Mouse (Mus musculus): ENCODE results near the gene Lrrc32. TPM values are rescaled to one million over a fixed set of nuclear protein-coding genes. Genes with fewer than 3 reads are reported as not detected.

The Lrrc32 gene
- polyA plus RNA-seq (2016; fragmentation: Nextera tagmentation; extraction: Ambion mirVana): 2.3 and 4.6 TPM in 2 replicates

GRCm38 (mm10) chr7:98489131-98489530 lies at the start of gene Lrrc32:
Gene Lrrc32, plus strand, starts transcription at chr7:98489283.
- no peak for ATAC-seq (ENCODE audit: insufficient number of reproducible peaks, insufficient read depth, low FRiP score, low TSS enrichment, low read depth)
- WGBS: 50% methylated on average over 6 of the region's 6 CpGs
- Histone ChIP-seq H3K4me2 (peak within 1 kb of the TSS; percentile 79), H3K4me1 (replicated peaks) (peaks cover 25% of the 10 kb centered on the region), H3K36me3 (no peaks in the 10 kb centered on the region), H3K9me3 (no peaks in the 10 kb centered on the region), H3K9ac (replicated peaks) (peak within 1 kb of the TSS; percentile 56), H3K27me3 (peaks cover 29% of the 10 kb centered on the region), H3K27ac (no peak within 1 kb of the TSS), H3K4me3 (replicated peaks) (peak within 1 kb of the TSS; percentile 53)

- WGBS: 54% methylated on average over 10 of the region's 10 CpGs
- no peaks in the 10 kb centered on the region for H3K36me3 ChIP-seq
- ATAC-seq (ENCODE audit: insufficient number of reproducible peaks, insufficient read depth, low FRiP score, low TSS enrichment, low read depth): no peak
Observed at GRCm38 (mm10) chr7:98439956-98440466, 49.1 kb upstream of the Lrrc32 start, which contains the start of gene Gucy2d. Gene Gucy2d, plus strand, starts transcription at chr7:98440416.

DNA sequence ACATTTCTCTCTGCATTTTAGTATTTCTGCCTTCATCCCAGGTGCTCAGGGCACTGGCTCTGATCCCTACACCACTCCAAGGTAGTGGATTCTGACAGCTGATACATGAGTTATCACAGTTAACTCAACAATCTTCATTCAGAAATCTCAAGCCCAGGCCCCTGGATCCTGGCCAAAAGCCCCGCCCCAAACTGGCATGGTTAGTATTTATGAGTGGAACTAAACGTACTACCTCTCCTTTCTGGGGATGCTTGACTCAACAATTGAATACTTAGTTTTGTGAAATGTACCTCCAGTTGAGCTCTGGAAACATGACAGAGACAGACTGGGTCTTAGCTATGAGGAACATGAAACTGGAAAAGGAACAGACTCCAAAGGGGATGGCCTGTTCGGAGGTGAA lies 42.2 kb upstream of the Lrrc32 start:
- Histone ChIP-seq H3K4me3 (replicated peaks) (no peak overlapping the region), H3K27ac (no peak overlapping the region), H3K27me3 (peaks cover 5% of the 10 kb centered on the region; the same call in 1 of the 2 replicates), H3K4me2 (no peak overlapping the region), H3K9me3 (no peaks in the 10 kb centered on the region), H3K9ac (replicated peaks) (no peak overlapping the region), H3K36me3 (no peaks in the 10 kb centered on the region), H3K4me1 (replicated peaks) (no peaks in the 10 kb centered on the region)
- WGBS: 72% methylated on average over 3 of the region's 3 CpGs
- ATAC-seq (ENCODE audit: insufficient number of reproducible peaks, insufficient read depth, low FRiP score, low TSS enrichment, low read depth): no peak

More at GRCm38 (mm10) chr7:98439956-98440466, 49.1 kb upstream of the Lrrc32 start, which contains the start of gene Gucy2d:
- Histone ChIP-seq H3K4me1 (replicated peaks) (no peaks in the 10 kb centered on the region), H3K4me2 (no peak within 1 kb of the TSS), H3K4me3 (replicated peaks) (no peak within 1 kb of the TSS), H3K9ac (replicated peaks) (no peak within 1 kb of the TSS), H3K9me3 (no peaks in the 10 kb centered on the region), H3K27me3 (peaks cover 5% of the 10 kb centered on the region), H3K27ac (no peak within 1 kb of the TSS)

DNA sequence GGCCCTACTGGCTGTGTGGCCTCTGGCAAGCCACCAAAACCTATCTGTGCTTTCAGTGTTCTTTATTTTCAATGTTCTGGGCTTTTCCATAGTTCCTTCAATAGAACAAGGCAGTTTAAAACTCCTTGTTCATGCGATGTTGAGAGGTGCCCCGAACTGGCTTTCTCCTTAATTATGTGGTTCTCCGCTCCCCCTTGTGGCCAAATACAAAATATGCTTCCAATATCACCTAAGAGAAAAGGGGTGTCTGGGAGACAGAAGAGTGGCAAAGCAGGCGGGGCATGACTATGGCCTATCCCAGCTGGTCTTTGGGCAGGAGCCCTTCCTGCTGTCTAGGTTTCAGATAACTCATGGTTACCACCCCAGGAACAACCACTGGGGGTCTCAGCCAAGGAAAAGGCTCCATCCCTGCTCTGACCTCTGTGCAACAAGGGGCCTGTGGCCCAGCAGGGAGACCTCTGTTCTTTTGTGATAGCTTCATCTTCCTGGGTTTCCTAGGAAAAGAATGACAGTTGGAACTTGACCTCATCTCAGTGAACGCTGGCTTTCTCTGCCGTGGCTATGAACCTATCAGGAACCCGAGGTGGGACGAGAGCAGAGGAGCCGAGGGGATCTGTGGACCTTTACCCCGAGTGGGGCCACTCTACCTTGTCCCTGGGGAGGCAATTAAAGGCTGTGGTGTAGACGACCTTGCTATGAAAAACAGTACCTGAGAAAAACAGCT lies 41.3 kb upstream of the Lrrc32 start:
- no peak overlapping the region for H3K27ac ChIP-seq
- H3K9me3 ChIP-seq: no peaks in the 10 kb centered on the region
- H3K4me1 ChIP-seq (replicated peaks): no peaks in the 10 kb centered on the region
- H3K4me3 ChIP-seq (replicated peaks): no peak overlapping the region
- H3K36me3 ChIP-seq: no peaks in the 10 kb centered on the region
- no peak overlapping the region for H3K4me2 ChIP-seq
- H3K27me3 ChIP-seq: no peaks in the 10 kb centered on the region; the same call in 1 of the 2 replicates
- 63% methylated on average over 11 of the region's 11 CpGs for WGBS
- ATAC-seq (ENCODE audit: insufficient number of reproducible peaks, insufficient read depth, low FRiP score, low TSS enrichment, low read depth): no peak
- H3K9ac ChIP-seq (replicated peaks): no peak overlapping the region

DNA sequence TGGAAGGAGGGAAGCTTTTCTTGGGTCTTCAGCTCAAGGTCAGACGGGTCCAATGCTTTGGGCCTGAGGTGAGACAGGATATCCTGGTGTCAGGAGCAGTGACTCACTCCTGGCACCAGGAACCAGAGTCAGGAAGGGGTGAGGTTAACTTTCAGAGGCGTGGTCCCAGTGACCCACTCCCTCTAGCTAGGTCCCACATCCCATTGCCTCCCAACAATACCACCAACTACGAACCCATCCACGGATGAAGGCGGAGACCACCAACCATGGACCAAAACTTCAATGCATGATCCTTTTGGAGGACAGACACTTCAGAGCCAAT lies 40.8 kb upstream of the Lrrc32 start:
- no peak for ATAC-seq (ENCODE audit: insufficient number of reproducible peaks, insufficient read depth, low FRiP score, low TSS enrichment, low read depth)
- H3K9ac ChIP-seq (replicated peaks): no peak overlapping the region
- 90% methylated on average over 5 of the region's 5 CpGs for whole genome bisulfite sequencing

GRCm38 (mm10) chr7:98449696-98450095 lies 39.4 kb upstream of the Lrrc32 start:
- 0 out of 2 replicates have a peak, but pooled peaks cover 5% of the 10 kb centered on the region for H3K27me3 ChIP-seq
- WGBS: 82% methylated on average over 9 of the region's 9 CpGs
- H3K4me1 ChIP-seq (replicated peaks): peaks cover 8% of the 10 kb centered on the region
- H3K9ac ChIP-seq (replicated peaks): no peak overlapping the region
- H3K36me3 ChIP-seq: no peaks in the 10 kb centered on the region
- H3K4me3 ChIP-seq (replicated peaks): no peak overlapping the region
- no peak for ATAC-seq (ENCODE audit: insufficient number of reproducible peaks, insufficient read depth, low FRiP score, low TSS enrichment, low read depth)
- H3K27ac ChIP-seq: no peak overlapping the region
- no peak overlapping the region for H3K4me2 ChIP-seq
- H3K9me3 ChIP-seq: no peaks in the 10 kb centered on the region

More for the DNA sequence above, 40.8 kb upstream of the Lrrc32 start:
- no peak overlapping the region for H3K27ac ChIP-seq
- no peaks in the 10 kb centered on the region for H3K9me3 ChIP-seq
- no peaks in the 10 kb centered on the region; the same call in 1 of the 2 replicates for H3K27me3 ChIP-seq
- H3K4me1 ChIP-seq (replicated peaks): no peaks in the 10 kb centered on the region
- H3K36me3 ChIP-seq: no peaks in the 10 kb centered on the region
- no peak overlapping the region for H3K4me3 ChIP-seq (replicated peaks)
- no peak overlapping the region for H3K4me2 ChIP-seq

GRCm38 (mm10) chr7:98454397-98455120 lies 34.5 kb upstream of the Lrrc32 start:
- H3K4me2 ChIP-seq: no peak overlapping the region
- no peak overlapping the region for H3K4me3 ChIP-seq (replicated peaks)

DNA sequence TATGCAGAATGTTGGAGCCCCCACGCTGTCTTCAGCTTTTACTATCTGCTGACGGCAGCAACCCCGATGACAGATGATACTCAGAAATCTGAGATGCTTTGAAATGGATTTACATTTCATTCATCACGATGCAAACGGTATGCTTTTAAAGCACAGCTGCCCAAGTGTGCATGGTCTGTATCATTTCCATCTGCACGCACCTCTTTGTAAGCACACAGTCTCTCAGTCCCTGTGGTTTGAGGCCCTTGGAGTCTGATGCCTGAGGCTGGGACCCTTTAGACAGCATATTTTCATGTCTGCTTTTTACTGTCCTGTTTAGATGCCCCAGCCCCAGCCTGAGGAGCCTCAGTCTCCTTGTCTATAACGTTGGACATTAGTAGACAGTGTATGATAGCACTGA lies 28.8 kb upstream of the Lrrc32 start:
- no peak overlapping the region for H3K4me2 ChIP-seq
- no peaks in the 10 kb centered on the region for H3K9me3 ChIP-seq
- no peaks in the 10 kb centered on the region; the same call in 1 of the 2 replicates for H3K27me3 ChIP-seq
- H3K9ac ChIP-seq (replicated peaks): no peak overlapping the region
- no peak overlapping the region for H3K4me3 ChIP-seq (replicated peaks)
- no peaks in the 10 kb centered on the region for H3K36me3 ChIP-seq
- no peak for ATAC-seq (ENCODE audit: insufficient number of reproducible peaks, insufficient read depth, low FRiP score, low TSS enrichment, low read depth)
- WGBS: 49% methylated on average over 7 of the region's 7 CpGs
- no peak overlapping the region for H3K27ac ChIP-seq
- peaks cover 5% of the 10 kb centered on the region; the same call in 1 of the 2 replicates for H3K4me1 ChIP-seq (replicated peaks)

More at GRCm38 (mm10) chr7:98454397-98455120, 34.5 kb upstream of the Lrrc32 start:
- no peak overlapping the region for H3K9ac ChIP-seq (replicated peaks)
- 0 out of 2 replicates have a peak overlapping the region, but pooled peaks have one; percentile 35 for H3K27ac ChIP-seq
- H3K36me3 ChIP-seq: no peaks in the 10 kb centered on the region
- peaks cover 14% of the 10 kb centered on the region for H3K4me1 ChIP-seq (replicated peaks)
- no peaks in the 10 kb centered on the region for H3K9me3 ChIP-seq
- H3K27me3 ChIP-seq: 0 out of 2 replicates have a peak, but pooled peaks cover 5% of the 10 kb centered on the region
- WGBS: 56% methylated on average over 10 of the region's 10 CpGs
- ATAC-seq (ENCODE audit: insufficient number of reproducible peaks, insufficient read depth, low FRiP score, low TSS enrichment, low read depth): no peak

DNA sequence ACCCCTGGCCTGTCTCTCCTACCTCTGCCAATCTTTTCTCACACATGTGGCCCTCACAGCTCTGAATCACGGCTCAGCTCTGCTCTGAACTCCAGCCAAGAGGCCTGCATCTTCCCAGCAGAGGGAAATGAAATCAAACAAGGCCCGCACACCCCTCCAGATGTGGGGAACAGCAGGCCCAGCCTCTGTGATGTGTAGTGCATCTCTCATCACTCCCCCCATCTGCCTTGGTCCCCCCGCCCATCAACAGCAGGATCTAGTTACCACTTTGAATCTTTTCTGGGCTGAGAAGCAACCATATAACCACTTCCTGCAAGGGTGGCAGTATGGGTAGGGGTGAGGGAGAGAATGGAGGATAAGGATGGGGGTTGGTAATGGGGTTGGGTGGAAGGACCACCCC lies 20.0 kb upstream of the Lrrc32 start:
- no peaks in the 10 kb centered on the region for H3K9me3 ChIP-seq
- no peak overlapping the region for H3K4me2 ChIP-seq
- peaks cover 14% of the 10 kb centered on the region for H3K4me1 ChIP-seq (replicated peaks)
- H3K36me3 ChIP-seq: no peaks in the 10 kb centered on the region
- H3K27ac ChIP-seq: peak overlapping the region; percentile 57; the same call in 1 of the 2 replicates
- ATAC-seq (ENCODE audit: insufficient number of reproducible peaks, insufficient read depth, low FRiP score, low TSS enrichment, low read depth): peak; percentile 73; the same call in 1 of the 2 replicates
- no peaks in the 10 kb centered on the region for H3K27me3 ChIP-seq
- H3K4me3 ChIP-seq (replicated peaks): no peak overlapping the region
- 55% methylated on average over 3 of the region's 3 CpGs for WGBS
- no peak overlapping the region for H3K9ac ChIP-seq (replicated peaks)

DNA sequence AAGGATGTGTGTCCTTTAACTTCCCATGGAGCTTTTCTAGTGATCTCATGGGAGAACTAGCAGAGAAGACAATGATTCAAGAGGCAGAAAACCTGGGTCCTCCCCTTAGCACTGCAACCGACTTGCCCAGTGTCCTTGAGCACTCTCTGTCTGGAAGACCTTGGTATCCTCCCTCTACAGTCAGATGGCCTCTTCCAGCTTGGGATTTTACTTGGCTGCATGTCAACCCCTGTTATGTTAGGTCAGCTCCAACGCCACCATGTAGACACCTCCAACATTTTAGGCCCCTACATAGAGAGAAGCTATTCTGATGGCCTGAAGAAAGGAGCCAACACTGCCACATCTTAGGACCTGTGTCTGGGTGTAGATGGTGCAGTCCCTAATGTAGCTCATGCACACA lies 16.6 kb upstream of the Lrrc32 start:
- H3K4me3 ChIP-seq (replicated peaks): no peak overlapping the region
- no peak for ATAC-seq (ENCODE audit: insufficient number of reproducible peaks, insufficient read depth, low FRiP score, low TSS enrichment, low read depth)
- peaks cover 14% of the 10 kb centered on the region for H3K4me1 ChIP-seq (replicated peaks)
- no peak overlapping the region for H3K9ac ChIP-seq (replicated peaks)
- H3K36me3 ChIP-seq: no peaks in the 10 kb centered on the region
- H3K4me2 ChIP-seq: no peak overlapping the region
- no peak overlapping the region for H3K27ac ChIP-seq
- no peaks in the 10 kb centered on the region for H3K9me3 ChIP-seq
- WGBS: 87% methylated on average over 2 of the region's 2 CpGs
- no peaks in the 10 kb centered on the region for H3K27me3 ChIP-seq

- Histone ChIP-seq H3K4me3 (replicated peaks) (no peak overlapping the region), H3K36me3 (no peaks in the 10 kb centered on the region), H3K9ac (replicated peaks) (no peak overlapping the region), H3K9me3 (no peaks in the 10 kb centered on the region), H3K4me2 (no peak overlapping the region), H3K27ac (no peak overlapping the region), H3K27me3 (peaks cover 5% of the 10 kb centered on the region; the same call in 1 of the 2 replicates), H3K4me1 (replicated peaks) (peaks cover 2% of the 10 kb centered on the region)
- ATAC-seq (ENCODE audit: insufficient number of reproducible peaks, insufficient read depth, low FRiP score, low TSS enrichment, low read depth): no peak
- 81% methylated on average over 1 of the region's 1 CpGs for WGBS
Observed at GRCm38 (mm10) chr7:98474558-98474957, 14.5 kb upstream of the Lrrc32 start.

All from limb, embryonic 12.5 days (tissue).